Mouse (Mus musculus): ENCODE data around the gene Tmod2. TPM values are rescaled to one million over a fixed set of nuclear protein-coding genes. Genes with fewer than 3 reads are reported as not detected.
A peak's percentile ranks its signal among the peaks of the same experiment; 100 is the strongest.
"Not testable (repeated sequence)": the region's sequence is repeated elsewhere in the genome, so short reads cannot be mapped to it uniquely, and the experiment has no call there.

The Tmod2 gene
- total RNA-seq (2014; rRNA removed) (164 and 185 TPM in 2 replicates), polyA plus RNA-seq (2015; fragmentation: Nextera tagmentation; extraction: Ambion mirVana) (224 and 406 TPM in 2 replicates)

DNA sequence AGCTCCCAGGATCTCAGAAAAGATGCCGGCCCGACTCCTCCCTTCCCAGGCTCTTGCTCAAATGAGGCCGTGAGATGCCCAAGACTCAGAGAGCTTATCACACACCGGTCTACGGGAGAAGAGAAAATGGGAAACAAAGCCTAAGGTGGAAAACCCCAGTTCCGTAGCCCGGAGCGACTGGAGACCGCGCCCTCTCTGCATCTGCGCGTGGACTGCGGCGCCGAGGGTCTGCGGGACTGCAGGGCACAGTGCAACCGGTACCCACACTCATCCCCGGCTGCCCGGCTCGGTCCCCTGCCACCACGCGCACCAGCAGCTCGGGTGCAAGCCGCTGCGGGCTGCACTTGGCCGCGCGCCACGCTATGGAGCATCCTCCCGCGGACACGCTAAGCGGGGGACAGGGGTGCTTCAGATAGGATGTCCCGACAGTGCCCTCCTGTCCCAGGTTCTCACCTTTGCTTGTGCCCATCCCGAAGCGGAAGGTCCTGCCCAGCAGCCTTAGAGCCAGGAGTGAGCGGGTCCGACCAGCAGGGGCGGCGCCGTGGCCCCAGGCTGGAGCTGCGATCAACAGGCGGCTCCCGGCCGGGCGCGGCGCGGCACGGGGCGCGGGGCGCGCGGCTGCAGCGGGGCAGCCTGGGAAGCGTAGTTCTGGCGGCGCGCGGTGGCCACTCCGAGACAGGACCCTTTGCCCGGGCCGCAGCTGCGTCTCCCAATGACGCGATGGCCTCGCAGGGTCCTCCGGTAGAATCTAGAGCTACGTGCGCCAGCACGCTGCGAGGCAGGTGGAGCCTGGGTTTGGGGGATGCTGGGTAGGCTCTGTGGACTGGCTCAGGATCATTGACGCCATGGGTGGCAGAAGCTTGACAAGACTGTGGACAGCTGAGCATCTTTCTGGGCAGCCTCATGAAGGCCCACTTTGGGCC lies at the start of gene Tmod2:
Gene Tmod2, minus strand, starts transcription at position 755 of the 923 bp plus-strand sequence.
- ATAC-seq: peak; percentile 92
- Histone ChIP-seq H3K27me3 (ENCODE audit: insufficient read depth, low read length) (no peaks in the 10 kb centered on the region), H3K4me1 (ENCODE audit: insufficient read depth) (peaks cover 5% of the 10 kb centered on the region; the same call in 1 of the 2 replicates), H3K9ac (peak within 1 kb of the TSS; percentile 85), H3K36me3 (ENCODE audit: insufficient read depth) (0 out of 2 replicates have a peak, but pooled peaks cover 4% of the 10 kb centered on the region), H3K27ac (ENCODE audit: low read depth, low read length) (peak within 1 kb of the TSS; percentile 88), H3K9me3 (ENCODE audit: low read length) (no peaks in the 10 kb centered on the region), H3K4me3 (ENCODE audit: low read depth, low read length) (peak within 1 kb of the TSS; percentile 81), H3K4me2 (ENCODE audit: low read depth) (peak within 1 kb of the TSS; percentile 52)
- DNase-seq: peak; percentile 80
- TF ChIP-seq CTCF (IDR thresholded peaks at IDR 0.05; ENCODE audit: low read depth): peak; percentile 45
- under 1% methylated on average over 70 of the region's 74 CpGs for WGBS

DNA sequence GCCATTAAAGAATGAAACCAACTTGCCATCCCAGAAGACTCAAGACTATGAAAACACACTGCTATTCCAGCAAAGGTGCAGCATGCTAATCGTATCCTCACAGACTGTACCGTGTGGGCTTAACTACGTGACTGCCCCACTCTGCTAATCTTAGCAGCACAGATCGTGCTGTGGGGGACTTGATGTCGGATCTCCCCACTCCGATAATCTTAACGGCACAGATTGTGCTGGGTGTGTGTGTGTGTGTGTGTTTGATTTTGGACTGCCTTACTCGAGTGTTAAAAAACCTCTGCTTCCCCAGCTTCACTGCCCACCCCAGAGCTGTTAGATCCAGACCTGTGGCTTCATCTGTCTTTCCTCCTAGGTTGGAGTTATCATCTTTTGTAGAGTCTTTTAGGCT lies 49.8 kb upstream of the Tmod2 start:
- no peak for ATAC-seq
- no peak for TF ChIP-seq CTCF (IDR thresholded peaks at IDR 0.05; ENCODE audit: low read depth)
- WGBS: 93% methylated on average over 8 of the region's 8 CpGs

DNA sequence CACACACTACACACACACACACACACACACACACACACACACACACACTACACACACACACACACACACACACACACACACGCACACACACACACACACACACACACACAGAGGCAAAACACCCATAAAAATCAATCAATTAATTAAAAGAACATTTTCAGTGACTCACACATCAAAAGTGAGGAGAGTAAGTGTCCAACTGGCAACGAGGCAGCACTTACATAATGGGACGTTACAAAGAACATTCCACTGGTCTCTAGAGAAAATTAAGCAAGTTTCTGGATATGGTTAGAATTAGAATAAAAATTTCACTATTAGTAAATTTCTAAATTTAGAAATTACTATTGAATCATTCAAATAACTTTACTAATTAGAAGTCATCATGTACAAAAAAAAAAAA lies 45.3 kb upstream of the Tmod2 start:
- H3K9ac ChIP-seq; H3K9me3 ChIP-seq (ENCODE audit: low read length); H3K4me2 ChIP-seq (ENCODE audit: low read depth); H3K4me3 ChIP-seq (ENCODE audit: low read depth, low read length); ATAC-seq; DNase-seq; H3K4me1 ChIP-seq (ENCODE audit: insufficient read depth); H3K27me3 ChIP-seq (ENCODE audit: insufficient read depth, low read length); H3K27ac ChIP-seq (ENCODE audit: low read depth, low read length): not testable (repeated sequence)
- 83% methylated on average over 3 of the region's 3 CpGs for WGBS
- peaks cover 57% of the 10 kb centered on the region for H3K36me3 ChIP-seq (ENCODE audit: insufficient read depth)

More for the DNA sequence above, 49.8 kb upstream of the Tmod2 start:
- Histone ChIP-seq H3K4me3 (ENCODE audit: low read depth, low read length) (no peak overlapping the region), H3K27ac (ENCODE audit: low read depth, low read length) (no peak overlapping the region), H3K9ac (no peak overlapping the region), H3K4me1 (ENCODE audit: insufficient read depth) (no peaks in the 10 kb centered on the region), H3K36me3 (ENCODE audit: insufficient read depth) (peaks cover 57% of the 10 kb centered on the region), H3K9me3 (ENCODE audit: low read length) (no peaks in the 10 kb centered on the region), H3K4me2 (ENCODE audit: low read depth) (no peak overlapping the region), H3K27me3 (ENCODE audit: insufficient read depth, low read length) (no peaks in the 10 kb centered on the region)
- no peak for DNase-seq

DNA sequence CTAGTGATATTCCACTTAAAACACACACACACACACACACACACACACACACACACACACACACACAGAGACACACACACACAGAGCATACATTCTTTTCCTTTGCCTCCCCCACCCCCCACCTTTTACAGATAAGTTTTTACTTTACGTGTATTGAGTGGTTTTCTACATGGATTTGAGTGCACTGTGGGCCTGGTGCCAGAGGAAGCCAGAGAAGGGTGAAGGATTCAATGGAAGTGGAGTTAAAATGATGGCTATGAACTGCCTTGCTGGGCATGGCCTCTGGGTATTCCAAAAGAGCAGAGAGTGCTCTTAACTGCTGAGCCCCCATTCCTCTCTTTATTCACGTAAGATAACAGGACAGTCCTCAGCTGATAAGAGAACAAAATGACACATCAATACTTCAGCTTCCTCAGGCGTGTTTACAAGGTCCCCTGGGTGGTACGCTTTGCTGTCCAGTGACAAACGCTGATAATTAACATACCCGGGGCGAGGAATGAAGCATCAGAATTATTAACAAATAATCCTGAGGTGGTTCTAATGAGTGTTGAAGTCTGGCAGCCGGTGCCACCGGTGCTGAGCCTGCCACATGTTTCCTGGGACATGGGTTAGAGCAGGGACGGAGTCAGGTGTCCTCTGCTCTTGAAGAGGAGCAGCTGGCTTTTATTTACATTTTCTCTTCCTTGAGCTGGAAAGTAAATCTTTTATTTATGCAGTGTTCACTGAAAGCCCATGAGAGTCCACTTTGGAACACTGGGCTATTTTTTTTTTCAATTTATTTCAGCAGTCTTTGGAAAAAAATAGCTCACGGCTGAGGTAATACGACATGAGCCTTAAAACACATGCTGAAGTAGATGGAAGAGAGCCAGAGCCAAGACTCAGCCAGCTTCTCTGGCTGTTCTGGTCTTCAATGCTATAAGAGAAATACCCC lies 43.1 kb upstream of the Tmod2 start:
- Histone ChIP-seq H3K9me3 (ENCODE audit: low read length) (no peaks in the 10 kb centered on the region), H3K9ac (no peak overlapping the region), H3K27me3 (ENCODE audit: insufficient read depth, low read length) (no peaks in the 10 kb centered on the region), H3K4me1 (ENCODE audit: insufficient read depth) (no peaks in the 10 kb centered on the region), H3K36me3 (ENCODE audit: insufficient read depth) (peaks cover 60% of the 10 kb centered on the region), H3K4me2 (ENCODE audit: low read depth) (no peak overlapping the region), H3K27ac (ENCODE audit: low read depth, low read length) (no peak overlapping the region), H3K4me3 (ENCODE audit: low read depth, low read length) (no peak overlapping the region)
- DNase-seq (no peak), ATAC-seq (no peak)
- no peak for TF ChIP-seq CTCF (IDR thresholded peaks at IDR 0.05; ENCODE audit: low read depth)
- 56% methylated on average over 12 of the region's 12 CpGs for WGBS

DNA sequence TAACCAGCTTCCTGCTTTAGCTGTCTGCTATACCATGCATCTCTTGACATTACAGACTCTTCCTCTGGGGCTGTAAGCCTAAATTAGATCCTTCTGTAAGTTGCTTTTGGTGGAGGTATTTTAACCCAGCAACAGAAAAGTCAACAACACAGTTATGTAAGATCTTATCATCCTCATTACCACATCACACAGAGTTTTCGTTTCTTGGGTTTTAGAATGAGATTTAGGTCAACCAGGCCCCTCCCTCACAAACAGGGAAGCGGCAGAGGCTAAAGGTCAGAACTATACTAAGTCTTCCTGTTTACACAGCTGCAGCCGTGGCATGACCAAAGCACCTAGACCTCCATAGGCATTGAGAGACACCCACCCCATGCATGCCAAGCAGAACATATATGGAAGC lies 34.3 kb upstream of the Tmod2 start:
- Histone ChIP-seq H3K4me1 (ENCODE audit: insufficient read depth) (no peaks in the 10 kb centered on the region), H3K36me3 (ENCODE audit: insufficient read depth) (peaks cover 72% of the 10 kb centered on the region), H3K9me3 (ENCODE audit: low read length) (no peaks in the 10 kb centered on the region), H3K4me3 (ENCODE audit: low read depth, low read length) (no peak overlapping the region), H3K4me2 (ENCODE audit: low read depth) (no peak overlapping the region), H3K27ac (ENCODE audit: low read depth, low read length) (no peak overlapping the region), H3K27me3 (ENCODE audit: insufficient read depth, low read length) (no peaks in the 10 kb centered on the region), H3K9ac (no peak overlapping the region)
- TF ChIP-seq CTCF (IDR thresholded peaks at IDR 0.05; ENCODE audit: low read depth): no peak
- 89% methylated on average over 3 of the region's 3 CpGs for WGBS
- DNase-seq (no peak), ATAC-seq (no peak)

DNA sequence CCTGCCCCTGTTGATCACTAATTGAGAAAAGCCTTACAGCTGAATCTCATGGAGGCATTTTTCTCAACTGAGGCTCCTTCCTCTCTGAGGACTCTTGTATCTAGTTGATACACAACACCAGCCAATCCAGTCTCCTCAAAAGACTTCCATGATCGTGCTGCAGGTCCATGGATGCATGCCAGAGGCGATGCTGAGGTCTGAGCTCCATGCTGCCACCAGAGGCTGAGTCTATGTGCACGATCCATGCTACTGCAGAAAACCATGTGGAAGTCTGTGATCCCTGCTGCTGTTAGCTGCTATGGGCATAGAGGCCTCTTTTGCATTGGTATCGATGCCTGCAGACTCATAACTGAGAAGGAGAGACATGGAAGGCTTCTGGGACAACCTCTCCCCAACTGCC lies 23.1 kb upstream of the Tmod2 start:
- no peak for TF ChIP-seq CTCF (IDR thresholded peaks at IDR 0.05; ENCODE audit: low read depth)
- H3K9me3 ChIP-seq (ENCODE audit: low read length): no peaks in the 10 kb centered on the region
- peaks cover 11% of the 10 kb centered on the region for H3K36me3 ChIP-seq (ENCODE audit: insufficient read depth)
- no peak overlapping the region for H3K4me3 ChIP-seq (ENCODE audit: low read depth, low read length)
- no peaks in the 10 kb centered on the region for H3K27me3 ChIP-seq (ENCODE audit: insufficient read depth, low read length)
- H3K4me1 ChIP-seq (ENCODE audit: insufficient read depth): no peaks in the 10 kb centered on the region
- H3K4me2 ChIP-seq (ENCODE audit: low read depth): no peak overlapping the region
- H3K9ac ChIP-seq: no peak overlapping the region
- ATAC-seq (no peak), DNase-seq (no peak)
- H3K27ac ChIP-seq (ENCODE audit: low read depth, low read length): no peak overlapping the region
- WGBS: 67% methylated on average over 4 of the region's 4 CpGs

All from forebrain, postnatal 0 days (tissue).